8 mouse cellular contexts compared by ENCODE assay signal in genomic region chr11:114636292-114636691, GRCm38 (mm10). TPM values are rescaled to one million over a fixed set of nuclear protein-coding genes. Genes with fewer than 3 reads are reported as not detected.
A peak's percentile ranks its signal among the peaks of the same experiment; 100 is the strongest.
DNase-seq lines count a peak whose midpoint lies in the region; ATAC-seq lines count a peak whose summit lies in the region.

No protein-coding gene starts in this region.

- H3K9ac ChIP-seq in hindbrain, embryonic 14.5 days = no peak overlapping the region

- peaks cover 27% of the 10 kb centered on the region for H3K4me1 ChIP-seq in hindbrain, embryonic 14.5 days (replicated peaks; ENCODE audit: control insufficient read depth, insufficient read depth, low read length)

- peaks cover 4% of the 10 kb centered on the region; the same call in 1 of the 2 replicates for H3K27me3 ChIP-seq in hindbrain, embryonic 14.5 days (ENCODE audit: control insufficient read depth, insufficient read depth, low read length)

- WGBS in hindbrain, embryonic 14.5 days = 2% methylated on average over 6 of the region's 6 CpGs

- peak overlapping the region; percentile 39 for H3K4me2 ChIP-seq in hindbrain, embryonic 14.5 days (replicated peaks)

- no peaks in the 10 kb centered on the region for H3K36me3 ChIP-seq in hindbrain, embryonic 14.5 days (replicated peaks; ENCODE audit: control insufficient read depth, insufficient read depth)

- peak; percentile 70 for ATAC-seq in hindbrain, embryonic 14.5 days (ENCODE audit: low FRiP score)

- 0 out of 2 replicates have a peak overlapping the region, but pooled peaks have one; percentile 53 for H3K27ac ChIP-seq in hindbrain, embryonic 14.5 days

- H3K4me3 ChIP-seq in hindbrain, embryonic 14.5 days (replicated peaks; ENCODE audit: low read length) = no peak overlapping the region

- no peaks in the 10 kb centered on the region for H3K9me3 ChIP-seq in hindbrain, embryonic 14.5 days (ENCODE audit: control insufficient read depth, low read length)

- DNase-seq in T-cell, adult 2 months (ENCODE audit: low spot score) = peak; percentile 63
- DNase-seq in cerebellum, postnatal 25 days = peak; percentile 85 to 91
- DNase-seq in frontal cortex, postnatal 36 days (ENCODE audit: low spot score in 2 of 2) = peak; percentile 90 to 91
- peak; percentile 98 for DNase-seq in hindbrain, embryonic 14.5 days (ENCODE audit: low spot score)
- DNase-seq in layer of hippocampus, postnatal 14 days (ENCODE audit: low spot score in 2 of 2) = peak; percentile 87 to 91
- peak; percentile 87 for DNase-seq in lung, postnatal 36 days
- DNase-seq in right cerebral cortex, adult 18-20 months = peak; percentile 79
- DNase-seq in urinary bladder, adult 18-20 months (ENCODE audit: low spot score in 2 of 2) = peak; percentile 36 to 68

RNA-seq across cellular contexts. Expression of gene Rpl38, which starts 32.0 kb away (rescaled TPM):
- polyA plus RNA-seq in hindbrain, embryonic 14.5 days (2014; fragmentation: Nextera tagmentation; extraction: Ambion mirVana) = 694 and 869 TPM in 2 replicates
- 100 to 1,000 TPM; 800 to 850 TPM for total RNA-seq in layer of hippocampus, postnatal 14 days (2021)

RNA-seq across cellular contexts. Expression of gene Ttyh2, which starts 38.9 kb away (rescaled TPM):
- 32.0 and 35.1 TPM in 2 replicates for polyA plus RNA-seq in hindbrain, embryonic 14.5 days (2014; fragmentation: Nextera tagmentation; extraction: Ambion mirVana)
- 10 to 100 TPM; 26.0 to 30.1 TPM for total RNA-seq in layer of hippocampus, postnatal 14 days (2021)
